Mouse (Mus musculus): ENCODE data around the gene Vrk2.

DNA sequence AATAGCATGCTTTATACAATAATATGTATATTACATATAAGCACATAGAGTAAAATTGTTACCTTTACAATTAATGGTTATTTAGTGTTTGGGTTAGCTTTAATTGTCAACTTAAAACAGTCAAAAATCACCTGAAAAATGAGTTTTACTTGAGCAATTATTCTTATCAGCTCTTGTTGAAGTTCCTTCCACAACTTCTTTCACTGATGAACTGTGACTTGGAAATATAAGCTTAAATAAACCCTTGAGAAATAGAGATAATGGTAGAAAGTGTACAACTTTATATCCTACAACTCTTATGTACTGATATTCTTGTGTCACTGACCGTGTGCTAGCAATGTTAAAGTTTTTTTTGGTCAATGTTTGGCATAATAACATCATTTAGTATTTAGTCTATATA, 42.4 kb upstream of the Vrk2 start:
- no peak for TF ChIP-seq CTCF (IDR thresholded peaks at IDR 0.05; ENCODE audit: low read depth, low read length)
- TF ChIP-seq POLR2A (IDR thresholded peaks at IDR 0.05; ENCODE audit: extremely low read depth, insufficient read depth, low read length), result no peak

Measured in liver, adult 2 months (tissue).